In genomic region chr16:94420498-94420897, GRCm38 (mm10) we compare ENCODE assay signal across 11 mouse cellular contexts. TPM values are rescaled to one million over a fixed set of nuclear protein-coding genes. Genes with fewer than 3 reads are reported as not detected.
DNase-seq lines count a peak whose midpoint lies in the region; ATAC-seq and TF ChIP-seq lines count a peak whose summit lies in the region.
"Had no signal": no experiment of that assay in that cellular context is flagged by ENCODE, and none has a peak within 500 bp of the region (broad histone marks: within the 10 kb centered on the region; RNA-seq: fewer than 3 reads in every experiment).

No protein-coding gene starts in this region.

- TF ChIP-seq POLR2A in testis, adult 2 months (IDR thresholded peaks at IDR 0.05; ENCODE audit: control insufficient read depth, low read depth, low read length) = no peak
- no peak for TF ChIP-seq POLR2A in brain, embryonic 14.5 days (IDR thresholded peaks at IDR 0.05; ENCODE audit: borderline replicate concordance, extremely low read depth, insufficient read depth, insufficient read length, poor library complexity, severe bottlenecking)

- H3K4me2 ChIP-seq in hindbrain, postnatal 0 days (ENCODE audit: low read depth, low read length) = no peak overlapping the region
- no peak overlapping the region for H3K4me2 ChIP-seq in hindbrain, embryonic 14.5 days (replicated peaks)
- H3K4me2 ChIP-seq: heart, embryonic 11.5 days had no signal

- H3K4me1 ChIP-seq in hindbrain, postnatal 0 days (ENCODE audit: insufficient read depth, low read length) = no peaks in the 10 kb centered on the region
- no peaks in the 10 kb centered on the region for H3K4me1 ChIP-seq in hindbrain, embryonic 14.5 days (replicated peaks; ENCODE audit: control insufficient read depth, insufficient read depth, low read length)
- H3K4me1 ChIP-seq in testis, adult 2 months (ENCODE audit: control insufficient read depth, insufficient read depth, low read length) = no peaks in the 10 kb centered on the region
- no peaks in the 10 kb centered on the region for H3K4me1 ChIP-seq in limb, embryonic 10.5 days

- peaks cover 52% of the 10 kb centered on the region for H3K36me3 ChIP-seq in hindbrain, postnatal 0 days (ENCODE audit: insufficient read depth, low read length)
- peaks cover 95% of the 10 kb centered on the region for H3K36me3 ChIP-seq in hindbrain, embryonic 14.5 days (replicated peaks; ENCODE audit: control insufficient read depth, insufficient read depth)
- no peaks in the 10 kb centered on the region; the same call in 1 of the 2 replicates for H3K36me3 ChIP-seq in testis, adult 2 months (ENCODE audit: control insufficient read depth, insufficient read depth, low read length)
- peaks cover 100% of the 10 kb centered on the region for H3K36me3 ChIP-seq in limb, embryonic 10.5 days

- H3K27me3 ChIP-seq in hindbrain, postnatal 0 days (ENCODE audit: insufficient read depth, low read length) = no peaks in the 10 kb centered on the region
- no peaks in the 10 kb centered on the region for H3K27me3 ChIP-seq in hindbrain, embryonic 14.5 days (ENCODE audit: control insufficient read depth, insufficient read depth, low read length)
- no peaks in the 10 kb centered on the region for H3K27me3 ChIP-seq in testis, adult 2 months (ENCODE audit: control insufficient read depth, insufficient read depth, low read length)
- no peaks in the 10 kb centered on the region for H3K27me3 ChIP-seq in limb, embryonic 10.5 days (ENCODE audit: low read depth, poor library complexity, severe bottlenecking)

- H3K27ac ChIP-seq in hindbrain, postnatal 0 days = no peak overlapping the region
- H3K27ac ChIP-seq in hindbrain, embryonic 14.5 days = no peak overlapping the region
- no peak overlapping the region for H3K27ac ChIP-seq in testis, adult 2 months (ENCODE audit: control insufficient read depth, insufficient read depth, low read depth, low read length)
- H3K27ac ChIP-seq in limb, embryonic 10.5 days = no peak overlapping the region

- no peak for ATAC-seq in hindbrain, postnatal 0 days
- ATAC-seq in hindbrain, embryonic 14.5 days (ENCODE audit: low FRiP score) = no peak
- ATAC-seq: forebrain, embryonic 14.5 days had no signal

- no peaks in the 10 kb centered on the region for H3K9me3 ChIP-seq in hindbrain, postnatal 0 days (ENCODE audit: low read length)
- 0 out of 2 replicates have a peak, but pooled peaks cover 6% of the 10 kb centered on the region for H3K9me3 ChIP-seq in hindbrain, embryonic 14.5 days (ENCODE audit: control insufficient read depth, low read length)
- 0 out of 2 replicates have a peak, but pooled peaks cover 2% of the 10 kb centered on the region for H3K9me3 ChIP-seq in limb, embryonic 10.5 days (replicated peaks)

- DNase-seq in hindbrain, postnatal 0 days (ENCODE audit: low spot score) = no peak
- DNase-seq in hindbrain, embryonic 14.5 days (ENCODE audit: low spot score) = no peak
- no peak for DNase-seq in testis, postnatal 14 days (ENCODE audit: low spot score)
- no peak for DNase-seq in brain, embryonic 14.5 days (ENCODE audit: low read depth)
- DNase-seq in thymus, postnatal 25 days = peak; percentile 13
- DNase-seq in ovary, adult 18-20 months (ENCODE audit: low spot score) = no peak
- no peak for DNase-seq in limb, embryonic 10.5 days (ENCODE audit: low spot score)
- DNase-seq: lung, adult 18-20 months had no signal

- H3K4me3 ChIP-seq in hindbrain, postnatal 0 days (ENCODE audit: low read length) = no peak overlapping the region
- H3K4me3 ChIP-seq in hindbrain, embryonic 14.5 days (replicated peaks; ENCODE audit: low read length) = no peak overlapping the region
- H3K4me3 ChIP-seq in testis, adult 2 months (ENCODE audit: control insufficient read depth, low read depth, low read length) = no peak overlapping the region
- H3K4me3 ChIP-seq in limb, embryonic 10.5 days = no peak overlapping the region

- TF ChIP-seq CTCF in hindbrain, postnatal 0 days (IDR thresholded peaks at IDR 0.05; ENCODE audit: low read depth) = peak; percentile 52
- TF ChIP-seq CTCF in testis, adult 2 months (IDR thresholded peaks at IDR 0.05; ENCODE audit: control insufficient read depth, insufficient read depth, insufficient replicate concordance, low read depth, low read length) = peak; percentile 69; the same call in 1 of the 2 replicates
- TF ChIP-seq CTCF in brain, embryonic 14.5 days (IDR thresholded peaks at IDR 0.05; ENCODE audit: borderline replicate concordance, extremely low read depth, insufficient read depth, insufficient read length) = peak; percentile 43; the same call in 1 of the 2 replicates

- H3K9ac ChIP-seq in hindbrain, postnatal 0 days (replicated peaks; ENCODE audit: low read length) = no peak overlapping the region
- no peak overlapping the region for H3K9ac ChIP-seq in hindbrain, embryonic 14.5 days

- WGBS in hindbrain, postnatal 0 days = 96% methylated on average over 3 of the region's 3 CpGs
- 98% methylated on average over 3 of the region's 3 CpGs for whole genome bisulfite sequencing in hindbrain, embryonic 14.5 days
- WGBS in limb, embryonic 10.5 days = 98% methylated on average over 3 of the region's 3 CpGs

RNA-seq across cellular contexts. Expression of gene Pigp, which starts 48.9 kb away (rescaled TPM):
- 82.8 and 100 TPM in 2 replicates for total RNA-seq in hindbrain, postnatal 0 days (2014; rRNA removed)
- polyA plus RNA-seq in hindbrain, postnatal 0 days (2015; fragmentation: Nextera tagmentation; extraction: Ambion mirVana) = 139 and 155 TPM in 2 replicates
- 88.4 and 103 TPM in 2 replicates for polyA plus RNA-seq in hindbrain, embryonic 14.5 days (2014; fragmentation: Nextera tagmentation; extraction: Ambion mirVana)
- 14.3 and 19.4 TPM in 2 replicates for polyA plus RNA-seq in testis, adult 2 months (2012; rRNA removed)
- polyA plus RNA-seq in brain, embryonic 14.5 days (2012; rRNA removed) = 76.8 and 101 TPM in 2 replicates
- 72.6 and 82.0 TPM in 2 replicates for polyA plus RNA-seq in limb, embryonic 10.5 days (2016; fragmentation: Nextera tagmentation; extraction: Ambion mirVana)

RNA-seq across cellular contexts. Expression of gene Ttc3, which starts 50.1 kb away (rescaled TPM):
- 848 and 1,018 TPM in 2 replicates for total RNA-seq in hindbrain, postnatal 0 days (2014; rRNA removed)
- 985 and 1,014 TPM in 2 replicates for polyA plus RNA-seq in hindbrain, postnatal 0 days (2015; fragmentation: Nextera tagmentation; extraction: Ambion mirVana)
- 1,054 and 1,085 TPM in 2 replicates for polyA plus RNA-seq in hindbrain, embryonic 14.5 days (2014; fragmentation: Nextera tagmentation; extraction: Ambion mirVana)
- 10.2 and 10.7 TPM in 2 replicates for polyA plus RNA-seq in testis, adult 2 months (2012; rRNA removed)
- 290 and 425 TPM in 2 replicates for polyA plus RNA-seq in brain, embryonic 14.5 days (2012; rRNA removed)
- 237 and 285 TPM in 2 replicates for polyA plus RNA-seq in limb, embryonic 10.5 days (2016; fragmentation: Nextera tagmentation; extraction: Ambion mirVana)

Comparison
In these comparisons a context has a peak if more than half of its experiments do, and no peak if none do; other contexts are left out.
1. RNA of gene Ttc3, which starts 50.1 kb away (polyA plus RNA-seq): 1,054 to 1,085 TPM in hindbrain, embryonic 14.5 days, 985 to 1,014 TPM in hindbrain, postnatal 0 days, 290 to 425 TPM in brain, embryonic 14.5 days and 237 to 285 TPM in limb, embryonic 10.5 days; 10.2 to 10.7 TPM in testis, adult 2 months; every median in the first group is over 10 times any median in the second.
2. Peak in every context shown above with its lines, with median percentiles within 50 percentile points of each other: CTCF ChIP-seq.